Mouse (Mus musculus) embryonic facial prominence, embryonic 13.5 days (tissue): ENCODE measurements around the gene Cactin. TPM values are rescaled to one million over a fixed set of nuclear protein-coding genes. Genes with fewer than 3 reads are reported as not detected.
A peak's percentile ranks its signal among the peaks of the same experiment; 100 is the strongest.

Experiments
- ATAC-seq: fragments of 200-750 bp; cut with Nextera tagmentation; 2 replicates; pipeline ENCODE4 v1.8.0; 2017; ENCODE audit warnings: low read depth; ENCODE audit not compliant: insufficient number of reproducible peaks, insufficient read depth, low FRiP score, low TSS enrichment
- H3K27ac ChIP-seq: fragments of 300-500 bp; sonication (generic); 2 replicates; pipeline ENCODE4 v1.5.1; 2015; ENCODE audit warnings: moderate library complexity, mild to moderate bottlenecking, inconsistent platforms
- H3K27me3 ChIP-seq: fragments of 300-500 bp; sonication (generic); 2 replicates; pipeline ENCODE4 v1.6.1; 2015; ENCODE audit warnings: mild to moderate bottlenecking, inconsistent platforms
- H3K36me3 ChIP-seq: fragments of 300-500 bp; sonication (generic); 2 replicates; pipeline ENCODE4 v1.6.1; 2015; ENCODE audit warnings: mild to moderate bottlenecking, inconsistent platforms
- H3K4me1 ChIP-seq: fragments of 300-500 bp; sonication (generic); 2 replicates; pipeline ENCODE4 v1.6.1; 2015; ENCODE audit warnings: inconsistent platforms
- H3K4me2 ChIP-seq: fragments of 300-500 bp; sonication (generic); 2 replicates; pipeline ENCODE4 v1.6.1; 2015; ENCODE audit warnings: moderate library complexity, mild to moderate bottlenecking, inconsistent platforms
- H3K4me3 ChIP-seq: fragments of 300-500 bp; sonication (generic); 2 replicates; pipeline ENCODE4 v1.5.1; 2015; ENCODE audit warnings: mild to moderate bottlenecking, inconsistent platforms
- H3K9ac ChIP-seq: fragments of 300-500 bp; sonication (generic); 2 replicates; pipeline ENCODE4 v1.6.1; 2015; ENCODE audit warnings: mild to moderate bottlenecking, inconsistent platforms
- H3K9me3 ChIP-seq: fragments of 300-500 bp; sonication (generic); 2 replicates; pipeline ENCODE4 v1.6.1; 2016; ENCODE audit warnings: inconsistent platforms
- WGBS: fragments of 180-500 bp; shearing (Covaris S2); methylation state at CpG from one replicate; pipeline ENCODE4 v1.1.7; 2015; ENCODE audit warnings: mixed read lengths; 5-methylcytosine and 5-hydroxymethylcytosine counted together
- polyA plus RNA-seq: library from polyadenylated mRNA; unstranded; fragments of >200 nt; fragmentation: Nextera tagmentation; extraction: Ambion mirVana; gene quantifications from 2 replicates; pipeline ENCODE4 v1.2.1, GENCODE M21; 2015

The Cactin gene
- polyA plus RNA-seq, 1 experiment from 2014 or later = 46.9 TPM

- Histone ChIP-seq H3K36me3 (peaks cover 30% of the 10 kb centered on the region), H3K4me3 (peak overlapping the region; percentile 12; the same call in 1 of the 2 replicates), H3K9ac (peak overlapping the region; percentile 57), H3K4me2 (peak overlapping the region; percentile 35), H3K27me3 (peaks cover 27% of the 10 kb centered on the region), H3K4me1 (peaks cover 37% of the 10 kb centered on the region), H3K9me3 (no peaks in the 10 kb centered on the region), H3K27ac (peak overlapping the region; percentile 91)
- peak; percentile 59 for ATAC-seq
- 58% methylated on average over 10 of the region's 10 CpGs for WGBS
Measured at GRCm38 (mm10) chr10:81329194-81329975, 8.5 kb downstream of the Cactin start.

- peak overlapping the region; percentile 91 for H3K27ac ChIP-seq
- peaks cover 24% of the 10 kb centered on the region for H3K36me3 ChIP-seq
- peaks cover 33% of the 10 kb centered on the region for H3K27me3 ChIP-seq
- peak overlapping the region; percentile 57 for H3K9ac ChIP-seq
- peak overlapping the region; percentile 12; the same call in 1 of the 2 replicates for H3K4me3 ChIP-seq
- peaks cover 44% of the 10 kb centered on the region for H3K4me1 ChIP-seq
- 53% methylated on average over 4 of the region's 4 CpGs for WGBS
- no peaks in the 10 kb centered on the region for H3K9me3 ChIP-seq
- ATAC-seq = no peak
- H3K4me2 ChIP-seq = peak overlapping the region; percentile 35
Measured at GRCm38 (mm10) chr10:81330007-81330406, 9.1 kb downstream of the Cactin start.

GRCm38 (mm10) chr10:81332277-81332676 lies 11.4 kb downstream of the Cactin start:
- peak overlapping the region; percentile 31 for H3K4me2 ChIP-seq
- 19% methylated on average over 29 of the region's 29 CpGs for WGBS
- H3K9me3 ChIP-seq = no peaks in the 10 kb centered on the region
- peak overlapping the region; percentile 52; the same call in 1 of the 2 replicates for H3K9ac ChIP-seq
- no peak overlapping the region for H3K27ac ChIP-seq
- H3K4me1 ChIP-seq = peaks cover 58% of the 10 kb centered on the region
- no peak for ATAC-seq
- peaks cover under 1% of the 10 kb centered on the region for H3K36me3 ChIP-seq
- H3K27me3 ChIP-seq = peaks cover 40% of the 10 kb centered on the region
- H3K4me3 ChIP-seq = peak overlapping the region; percentile 20; the same call in 1 of the 2 replicates

- H3K27me3 ChIP-seq = peaks cover 56% of the 10 kb centered on the region
- H3K27ac ChIP-seq = 0 out of 2 replicates have a peak overlapping the region, but pooled peaks have one; percentile 88
- no peak overlapping the region for H3K9ac ChIP-seq
- 63% methylated on average over 11 of the region's 11 CpGs for WGBS
- H3K4me3 ChIP-seq = no peak overlapping the region
- H3K4me2 ChIP-seq = no peak overlapping the region
- H3K9me3 ChIP-seq = no peaks in the 10 kb centered on the region
- peaks cover 45% of the 10 kb centered on the region for H3K4me1 ChIP-seq
- ATAC-seq = no peak
- no peaks in the 10 kb centered on the region for H3K36me3 ChIP-seq
Measured at GRCm38 (mm10) chr10:81334324-81334723, 13.4 kb downstream of the Cactin start.

GRCm38 (mm10) chr10:81335393-81336340 lies 14.8 kb downstream of the Cactin start:
- peak overlapping the region; percentile 54; the same call in 1 of the 2 replicates for H3K9ac ChIP-seq
- no peaks in the 10 kb centered on the region for H3K36me3 ChIP-seq
- 40% methylated on average over 18 of the region's 19 CpGs for WGBS
- H3K4me1 ChIP-seq = peaks cover 32% of the 10 kb centered on the region
- peak overlapping the region; percentile 28 for H3K4me2 ChIP-seq
- H3K27ac ChIP-seq = peak overlapping the region; percentile 88
- H3K9me3 ChIP-seq = no peaks in the 10 kb centered on the region
- peaks cover 59% of the 10 kb centered on the region for H3K27me3 ChIP-seq
- ATAC-seq = peak; percentile 15; the same call in 1 of the 2 replicates
- no peak overlapping the region for H3K4me3 ChIP-seq

GRCm38 (mm10) chr10:81336558-81336957 lies 15.7 kb downstream of the Cactin start:
- Histone ChIP-seq H3K9ac (no peak overlapping the region), H3K4me1 (peaks cover 34% of the 10 kb centered on the region), H3K27me3 (peaks cover 67% of the 10 kb centered on the region), H3K4me2 (no peak overlapping the region), H3K27ac (peak overlapping the region; percentile 88; the same call in 1 of the 2 replicates), H3K9me3 (no peaks in the 10 kb centered on the region), H3K36me3 (no peaks in the 10 kb centered on the region), H3K4me3 (no peak overlapping the region)
- 96% methylated on average over 4 of the region's 4 CpGs for WGBS
- no peak for ATAC-seq

- peaks cover 70% of the 10 kb centered on the region for H3K27me3 ChIP-seq
- no peak for ATAC-seq
- no peak overlapping the region for H3K4me2 ChIP-seq
- H3K4me3 ChIP-seq = no peak overlapping the region
- H3K4me1 ChIP-seq = peaks cover 20% of the 10 kb centered on the region
- no peaks in the 10 kb centered on the region for H3K9me3 ChIP-seq
- H3K9ac ChIP-seq = no peak overlapping the region
- peaks cover 7% of the 10 kb centered on the region for H3K36me3 ChIP-seq
- no peak overlapping the region for H3K27ac ChIP-seq
- 37% methylated on average over 17 of the region's 17 CpGs for WGBS
Measured at GRCm38 (mm10) chr10:81340551-81341332, 19.8 kb downstream of the Cactin start.

- H3K4me1 ChIP-seq = peaks cover 14% of the 10 kb centered on the region
- peaks cover 11% of the 10 kb centered on the region for H3K36me3 ChIP-seq
- no peak overlapping the region for H3K9ac ChIP-seq
- no peak overlapping the region for H3K4me2 ChIP-seq
- no peak overlapping the region for H3K27ac ChIP-seq
- H3K9me3 ChIP-seq = no peaks in the 10 kb centered on the region
- 32% methylated on average over 16 of the region's 16 CpGs for whole genome bisulfite sequencing
- peaks cover 77% of the 10 kb centered on the region for H3K27me3 ChIP-seq
- H3K4me3 ChIP-seq = peak overlapping the region; percentile 4; the same call in 1 of the 2 replicates
- ATAC-seq = no peak
Measured at GRCm38 (mm10) chr10:81341333-81341949, 20.5 kb downstream of the Cactin start.

GRCm38 (mm10) chr10:81342686-81343505 lies 22.0 kb downstream of the Cactin start, which contains the start of gene Gipc3:
Gene Gipc3, minus strand, starts transcription at chr10:81343266.
- no peak for ATAC-seq
- peaks cover 82% of the 10 kb centered on the region for H3K27me3 ChIP-seq
- H3K4me3 ChIP-seq = peak within 1 kb of the TSS; percentile 47

More at GRCm38 (mm10) chr10:81342686-81343505, 22.0 kb downstream of the Cactin start, which contains the start of gene Gipc3:
- Histone ChIP-seq H3K4me1 (peaks cover 25% of the 10 kb centered on the region), H3K4me2 (peak within 1 kb of the TSS; percentile 76), H3K9me3 (no peaks in the 10 kb centered on the region), H3K9ac (peak within 1 kb of the TSS; percentile 69), H3K27ac (no peak within 1 kb of the TSS), H3K36me3 (peaks cover 18% of the 10 kb centered on the region)
- WGBS = 6% methylated on average over 60 of the region's 67 CpGs
